Mouse (Mus musculus) forebrain, embryonic 13.5 days (tissue): Measurements from ENCODE around the gene Lnx1. TPM values are rescaled to one million over a fixed set of nuclear protein-coding genes. Genes with fewer than 3 reads are reported as not detected.

Experiments used
- ATAC-seq: fragments of 200-750 bp; cut with Nextera tagmentation; 2 replicates; pipeline ENCODE4 v1.8.0; 2017
- H3K27ac ChIP-seq: fragments of 300-500 bp; sonication (generic); 2 replicates; pipeline ENCODE4 v1.5.1; 2015; ENCODE audit warnings: inconsistent platforms, mild to moderate bottlenecking, moderate library complexity
- H3K27me3 ChIP-seq: fragments of 300-500 bp; sonication (generic); 2 replicates; pipeline ENCODE4 v1.6.1; 2015; ENCODE audit warnings: mild to moderate bottlenecking, inconsistent platforms
- H3K36me3 ChIP-seq: fragments of 300-500 bp; sonication (generic); 2 replicates; pipeline ENCODE4 v1.6.1; 2015; ENCODE audit warnings: mild to moderate bottlenecking, inconsistent platforms; ENCODE audit not compliant: poor library complexity, severe bottlenecking
- H3K4me1 ChIP-seq: fragments of 300-500 bp; sonication (generic); 2 replicates; pipeline ENCODE4 v1.6.1; 2015; ENCODE audit warnings: inconsistent platforms
- H3K4me2 ChIP-seq: fragments of 300-500 bp; sonication (generic); 2 replicates; pipeline ENCODE4 v1.6.1; 2015; ENCODE audit warnings: inconsistent platforms, mild to moderate bottlenecking, moderate library complexity
- H3K4me3 ChIP-seq: fragments of 300-500 bp; sonication (generic); 2 replicates; pipeline ENCODE4 v1.5.1; 2015; ENCODE audit warnings: mild to moderate bottlenecking, inconsistent platforms
- H3K9ac ChIP-seq: fragments of 300-500 bp; sonication (generic); 2 replicates; pipeline ENCODE4 v1.6.1; 2015; ENCODE audit warnings: mild to moderate bottlenecking, inconsistent platforms
- H3K9me3 ChIP-seq: fragments of 300-500 bp; sonication (generic); replicated peaks from 2 replicates; pipeline ENCODE4 v1.6.1; 2016; ENCODE audit warnings: inconsistent platforms
- WGBS: fragments of 180-500 bp; shearing (Covaris S2); methylation state at CpG from one replicate; pipeline ENCODE4 v1.1.7; 2015; 5-methylcytosine and 5-hydroxymethylcytosine counted together
- polyA plus RNA-seq: library from polyadenylated mRNA; unstranded; fragments of >200 nt; fragmentation: Nextera tagmentation; extraction: Ambion mirVana; gene quantifications from 2 replicates; pipeline ENCODE4 v1.2.1, GENCODE M21; 2015

Lnx1 gene
- polyA plus RNA-seq, 1 experiment from 2014 or later, result 0.97 TPM

DNA sequence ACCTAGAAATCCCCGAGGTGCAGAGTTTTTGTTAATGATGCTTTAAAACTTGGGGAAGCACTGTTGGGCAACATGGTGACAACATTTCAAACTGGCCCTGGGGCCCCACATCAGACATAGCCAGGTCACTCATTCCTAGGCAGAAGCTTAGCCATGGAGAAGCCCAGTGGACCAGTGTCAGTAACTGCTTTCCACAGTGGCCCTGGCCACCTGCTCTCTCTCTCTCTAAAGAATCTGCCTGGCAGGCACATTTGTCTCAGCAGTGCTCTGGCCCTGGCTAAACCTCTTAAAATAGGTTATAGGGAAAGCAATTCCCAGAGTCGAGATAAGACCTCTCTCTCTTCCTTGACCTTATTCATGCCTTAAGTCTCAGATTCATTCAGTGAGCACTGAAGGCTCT is 8.9 kb downstream of the Lnx1 start:
- H3K27ac ChIP-seq, result no peak overlapping the region
- H3K9ac ChIP-seq, result no peak overlapping the region
- no peak for ATAC-seq
- H3K27me3 ChIP-seq, result no peaks in the 10 kb centered on the region
- H3K4me1 ChIP-seq, result no peaks in the 10 kb centered on the region
- no peak overlapping the region for H3K4me3 ChIP-seq
- no peak overlapping the region for H3K4me2 ChIP-seq
- H3K9me3 ChIP-seq, result no peaks in the 10 kb centered on the region
- WGBS, result 76% methylated on average over 2 of the region's 2 CpGs
- H3K36me3 ChIP-seq, result no peaks in the 10 kb centered on the region

DNA sequence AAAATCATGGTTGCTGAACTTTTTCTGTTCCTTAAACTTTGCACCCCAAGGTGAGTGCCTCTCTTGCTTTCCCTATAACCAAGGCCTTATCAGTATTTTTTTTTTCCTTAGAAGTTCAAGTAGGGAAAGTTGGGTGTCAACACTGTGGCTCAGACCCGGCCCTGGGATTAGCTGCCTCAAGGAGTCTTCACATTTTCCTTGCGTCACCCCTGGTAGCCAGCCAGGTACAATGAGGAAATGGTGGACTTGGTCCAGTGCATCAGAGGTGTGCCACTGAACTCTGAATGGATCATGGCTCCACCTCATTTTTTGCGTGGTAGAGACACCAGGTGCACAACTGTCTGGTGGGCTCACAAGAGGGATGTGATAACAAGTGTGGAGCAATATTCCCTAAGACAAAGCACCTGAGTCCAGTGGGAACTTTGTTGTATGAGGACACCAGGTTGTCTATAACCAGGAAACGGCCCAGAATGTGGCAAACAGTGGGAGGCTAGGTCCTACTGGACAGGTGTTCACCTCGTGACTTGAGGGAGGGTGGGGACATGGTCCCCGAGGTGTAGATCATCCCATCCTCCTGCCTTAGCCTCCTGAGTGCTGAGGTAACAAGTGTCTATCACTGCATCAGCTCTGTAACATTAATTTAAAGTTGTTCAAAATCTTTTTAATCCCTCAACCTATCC is 10.2 kb downstream of the Lnx1 start:
- Histone ChIP-seq H3K4me1 (no peaks in the 10 kb centered on the region), H3K4me2 (no peak overlapping the region), H3K4me3 (no peak overlapping the region), H3K36me3 (no peaks in the 10 kb centered on the region), H3K27ac (no peak overlapping the region), H3K27me3 (no peaks in the 10 kb centered on the region), H3K9ac (no peak overlapping the region), H3K9me3 (no peaks in the 10 kb centered on the region)
- ATAC-seq, result no peak
- WGBS, result 91% methylated on average over 6 of the region's 6 CpGs

DNA sequence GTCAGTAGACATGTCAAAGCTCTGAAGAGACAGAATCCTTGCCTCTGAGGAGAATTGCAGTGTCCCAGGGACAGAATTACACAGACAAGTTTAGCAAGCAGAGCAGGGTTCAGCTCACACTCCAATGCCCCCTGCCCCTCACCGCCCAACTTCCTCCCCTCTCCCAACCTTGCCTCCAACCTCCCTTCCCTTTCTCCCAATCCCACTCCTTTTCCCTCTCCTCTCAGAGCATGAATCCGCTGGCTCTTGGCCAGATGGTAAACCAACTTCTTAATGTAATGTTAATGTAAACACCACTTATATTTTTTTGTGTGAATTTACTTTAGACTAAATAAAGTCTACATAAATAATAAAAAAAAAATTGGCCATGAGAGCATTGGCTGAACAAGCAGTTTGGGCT is 13.9 kb downstream of the Lnx1 start:
- WGBS, result 90% methylated on average over 2 of the region's 2 CpGs
- no peak for ATAC-seq
- no peaks in the 10 kb centered on the region for H3K36me3 ChIP-seq
- no peak overlapping the region for H3K9ac ChIP-seq
- no peaks in the 10 kb centered on the region for H3K4me1 ChIP-seq
- no peak overlapping the region for H3K27ac ChIP-seq
- no peak overlapping the region for H3K4me3 ChIP-seq
- no peaks in the 10 kb centered on the region for H3K27me3 ChIP-seq
- no peaks in the 10 kb centered on the region for H3K9me3 ChIP-seq
- no peak overlapping the region for H3K4me2 ChIP-seq

DNA sequence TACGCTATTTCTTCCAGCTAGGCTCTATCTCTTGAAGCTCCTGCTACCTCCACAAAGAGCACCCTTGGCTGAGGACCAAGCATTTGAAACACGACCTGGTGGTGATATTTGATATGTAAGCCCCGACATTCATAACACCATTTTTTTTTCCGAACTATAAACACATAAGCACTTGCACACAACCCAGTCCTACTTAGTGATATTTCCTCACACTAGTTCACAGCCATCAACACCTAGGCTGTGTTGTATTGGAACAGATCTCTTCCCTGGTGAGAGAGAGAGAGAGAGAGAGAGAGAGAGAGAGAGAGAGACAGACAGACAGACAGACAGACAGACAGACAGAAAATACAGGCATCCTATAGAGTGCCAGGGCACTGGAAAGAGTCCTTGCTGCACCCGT is 17.8 kb downstream of the Lnx1 start:
- Histone ChIP-seq H3K27me3 (no peaks in the 10 kb centered on the region), H3K9ac (no peak overlapping the region), H3K4me2 (no peak overlapping the region), H3K4me1 (no peaks in the 10 kb centered on the region), H3K36me3 (no peaks in the 10 kb centered on the region), H3K9me3 (no peaks in the 10 kb centered on the region), H3K27ac (no peak overlapping the region), H3K4me3 (no peak overlapping the region)
- no peak for ATAC-seq
- WGBS, result 87% methylated on average over 5 of the region's 5 CpGs

DNA sequence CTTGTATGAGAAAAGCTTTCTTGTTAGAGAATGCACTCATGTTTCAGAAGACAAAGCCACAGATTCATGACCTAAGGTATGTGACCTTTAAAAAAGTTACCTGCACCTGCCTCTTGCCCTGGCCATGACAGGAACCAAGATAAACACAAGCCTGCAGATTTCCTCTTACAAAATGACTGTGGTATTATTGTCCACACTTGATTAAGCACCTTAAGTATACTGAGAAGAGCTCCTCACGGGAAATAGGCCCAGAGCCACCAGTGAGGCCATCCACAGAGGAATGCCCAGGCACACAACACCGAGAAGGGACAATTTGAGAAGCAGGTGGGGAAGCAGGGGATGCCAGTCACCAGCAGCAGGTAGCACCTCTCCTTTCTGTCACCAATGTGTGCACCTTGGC is 18.9 kb downstream of the Lnx1 start:
- Histone ChIP-seq H3K9ac (no peak overlapping the region), H3K4me1 (no peaks in the 10 kb centered on the region), H3K27me3 (no peaks in the 10 kb centered on the region), H3K4me2 (no peak overlapping the region), H3K36me3 (no peaks in the 10 kb centered on the region), H3K9me3 (no peaks in the 10 kb centered on the region), H3K27ac (no peak overlapping the region), H3K4me3 (no peak overlapping the region)
- 79% methylated on average over 2 of the region's 2 CpGs for WGBS
- ATAC-seq, result no peak

DNA sequence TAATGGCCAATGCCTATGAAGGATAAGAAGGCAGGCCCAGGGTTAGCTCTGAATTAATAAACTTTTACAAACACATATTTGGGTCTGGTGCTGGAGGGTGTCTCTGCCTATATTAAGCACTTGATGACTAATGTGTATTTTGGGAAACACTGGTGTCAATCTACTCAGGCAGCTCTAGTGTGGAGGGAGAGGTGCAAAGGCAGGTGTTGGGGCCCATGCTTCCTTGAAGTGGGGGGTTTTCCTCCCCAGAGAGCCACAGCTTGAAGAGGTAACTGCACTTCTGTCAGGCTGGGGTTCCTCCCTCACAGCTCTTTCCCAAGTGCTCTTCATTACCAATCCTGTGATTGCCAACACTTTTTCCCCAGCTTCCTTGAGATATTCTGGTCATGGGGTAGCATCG is 20.0 kb downstream of the Lnx1 start:
- ATAC-seq, result no peak
- no peaks in the 10 kb centered on the region for H3K27me3 ChIP-seq
- no peaks in the 10 kb centered on the region for H3K9me3 ChIP-seq
- no peak overlapping the region for H3K4me3 ChIP-seq
- no peak overlapping the region for H3K27ac ChIP-seq
- H3K36me3 ChIP-seq, result no peaks in the 10 kb centered on the region
- no peak overlapping the region for H3K4me2 ChIP-seq
- 93% methylated on average over 1 of the region's 1 CpGs for WGBS
- H3K4me1 ChIP-seq, result no peaks in the 10 kb centered on the region
- H3K9ac ChIP-seq, result no peak overlapping the region

DNA sequence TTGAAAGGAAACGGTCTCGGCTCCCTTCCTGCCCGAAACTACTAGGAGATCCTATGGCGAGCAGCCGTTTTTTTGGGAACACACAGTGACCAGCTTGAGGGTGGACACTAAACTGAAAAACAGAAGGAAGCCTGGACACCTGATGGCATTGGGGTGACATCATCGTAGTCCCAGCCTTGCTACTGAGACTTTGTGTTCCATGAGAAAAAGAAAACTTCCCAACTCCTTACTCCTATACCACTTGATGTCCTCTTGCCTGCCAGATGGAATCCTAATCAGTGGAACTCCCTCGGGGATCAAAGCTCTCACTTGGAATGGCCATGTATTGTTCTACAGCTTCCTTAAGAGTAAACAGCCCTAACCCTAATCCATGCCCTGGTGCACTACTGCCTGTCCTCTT is 23.1 kb downstream of the Lnx1 start:
- H3K27me3 ChIP-seq, result no peaks in the 10 kb centered on the region
- no peak overlapping the region for H3K9ac ChIP-seq
- no peak overlapping the region for H3K4me3 ChIP-seq
- WGBS, result 88% methylated on average over 7 of the region's 7 CpGs
- H3K9me3 ChIP-seq, result no peaks in the 10 kb centered on the region
- no peak overlapping the region for H3K4me2 ChIP-seq
- H3K4me1 ChIP-seq, result no peaks in the 10 kb centered on the region
- H3K36me3 ChIP-seq, result no peaks in the 10 kb centered on the region
- ATAC-seq, result no peak
- H3K27ac ChIP-seq, result no peak overlapping the region

DNA sequence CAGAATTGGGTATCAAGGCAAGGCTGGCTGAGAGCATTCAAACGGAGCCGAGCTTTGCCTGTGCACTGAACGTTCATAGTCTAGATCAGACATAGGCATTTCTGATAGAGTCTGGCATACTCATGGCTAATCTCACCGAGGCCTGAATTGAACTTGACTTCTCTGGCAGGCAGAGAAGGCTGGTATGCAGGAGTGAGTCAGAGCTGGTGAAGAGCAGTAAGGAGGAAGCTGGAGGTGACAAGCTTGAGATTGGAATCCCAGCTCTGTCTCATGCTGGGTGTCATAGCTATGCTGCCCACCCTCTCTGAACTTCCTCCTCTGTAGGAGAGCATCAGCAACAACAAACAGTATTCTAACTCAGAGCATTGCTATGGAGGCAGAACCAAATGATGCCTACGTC is 24.0 kb downstream of the Lnx1 start:
- Histone ChIP-seq H3K36me3 (no peaks in the 10 kb centered on the region), H3K9ac (no peak overlapping the region), H3K27me3 (no peaks in the 10 kb centered on the region), H3K4me1 (no peaks in the 10 kb centered on the region), H3K27ac (no peak overlapping the region), H3K9me3 (no peaks in the 10 kb centered on the region), H3K4me2 (no peak overlapping the region), H3K4me3 (no peak overlapping the region)
- WGBS, result 92% methylated on average over 5 of the region's 5 CpGs
- no peak for ATAC-seq

DNA sequence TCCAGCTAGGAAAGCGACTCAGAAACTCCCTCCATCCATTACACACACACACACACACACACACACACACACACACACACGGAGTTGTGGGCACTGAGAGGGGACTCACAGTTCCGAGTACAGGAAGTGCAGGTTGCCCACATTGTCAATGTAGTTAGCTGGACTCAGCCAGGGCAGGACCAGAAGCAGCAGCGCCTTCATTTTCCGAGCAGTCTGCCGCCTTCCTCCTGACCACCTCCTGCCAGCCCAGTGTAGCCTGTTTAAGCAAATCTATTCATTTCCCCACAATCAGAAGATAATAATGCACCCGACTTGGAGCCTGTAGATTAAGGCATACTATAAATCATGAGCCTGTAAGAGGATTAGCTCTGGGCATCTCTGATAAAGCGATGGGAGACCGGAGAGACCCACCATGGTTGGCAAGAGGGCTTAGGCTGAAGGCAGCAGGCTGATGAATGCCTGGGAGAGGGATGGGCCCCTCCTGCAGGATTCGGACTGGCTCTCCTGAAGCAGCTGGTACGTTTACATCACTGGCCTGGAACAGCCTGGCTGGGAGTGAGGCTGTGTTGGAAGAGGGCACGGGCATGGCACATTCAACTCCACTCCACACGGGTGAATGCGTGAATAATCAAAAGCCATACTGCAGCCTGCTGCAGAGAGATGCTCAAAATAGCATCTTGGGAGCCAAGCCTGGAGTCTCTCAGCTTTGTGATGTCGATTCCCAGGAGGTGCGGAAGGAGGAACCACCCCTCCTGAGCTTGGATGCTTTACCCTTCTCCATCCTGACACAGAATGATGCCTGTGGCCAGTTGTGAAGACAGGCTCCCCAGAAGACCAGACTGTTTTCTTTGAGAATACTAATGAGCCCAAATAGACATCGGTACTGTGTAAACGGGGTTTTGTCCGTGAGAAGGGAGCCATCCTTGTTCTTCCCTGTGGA is 25.0 kb downstream of the Lnx1 start:
- no peaks in the 10 kb centered on the region for H3K4me1 ChIP-seq
- no peaks in the 10 kb centered on the region for H3K9me3 ChIP-seq
- ATAC-seq, result peak; percentile 97
- peak overlapping the region; percentile 26 for H3K9ac ChIP-seq
- peak overlapping the region; percentile 37; the same call in 1 of the 2 replicates for H3K27ac ChIP-seq
- 55% methylated on average over 19 of the region's 19 CpGs for WGBS
- H3K4me3 ChIP-seq, result no peak overlapping the region
- H3K4me2 ChIP-seq, result peak overlapping the region; percentile 39
- no peaks in the 10 kb centered on the region for H3K27me3 ChIP-seq
- no peaks in the 10 kb centered on the region for H3K36me3 ChIP-seq

DNA sequence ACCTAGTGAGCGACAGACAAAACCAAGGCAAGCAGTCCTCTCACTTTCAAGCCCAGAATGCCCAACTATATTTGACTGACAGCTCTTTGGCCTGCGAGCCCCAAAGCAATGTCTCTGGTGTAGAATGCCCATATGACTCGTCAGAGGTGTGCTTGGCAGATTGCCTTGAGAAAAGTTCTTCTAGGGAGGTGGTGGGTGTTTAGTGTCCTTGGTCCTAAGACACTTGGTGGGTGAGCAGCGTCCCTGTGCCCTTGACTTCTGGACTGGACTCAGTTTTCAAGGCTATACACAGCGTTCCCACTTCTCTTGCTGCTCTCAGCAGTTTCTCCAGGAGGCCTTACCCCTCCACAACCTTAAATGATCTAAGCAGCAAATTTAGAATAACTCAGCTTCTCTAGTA is 30.2 kb downstream of the Lnx1 start:
- H3K27me3 ChIP-seq, result no peaks in the 10 kb centered on the region
- 89% methylated on average over 5 of the region's 5 CpGs for WGBS
- H3K4me3 ChIP-seq, result no peak overlapping the region
- ATAC-seq, result no peak
- H3K9ac ChIP-seq, result no peak overlapping the region
- no peaks in the 10 kb centered on the region for H3K9me3 ChIP-seq
- no peaks in the 10 kb centered on the region for H3K36me3 ChIP-seq
- no peak overlapping the region for H3K4me2 ChIP-seq
- H3K4me1 ChIP-seq, result no peaks in the 10 kb centered on the region
- H3K27ac ChIP-seq, result no peak overlapping the region

DNA sequence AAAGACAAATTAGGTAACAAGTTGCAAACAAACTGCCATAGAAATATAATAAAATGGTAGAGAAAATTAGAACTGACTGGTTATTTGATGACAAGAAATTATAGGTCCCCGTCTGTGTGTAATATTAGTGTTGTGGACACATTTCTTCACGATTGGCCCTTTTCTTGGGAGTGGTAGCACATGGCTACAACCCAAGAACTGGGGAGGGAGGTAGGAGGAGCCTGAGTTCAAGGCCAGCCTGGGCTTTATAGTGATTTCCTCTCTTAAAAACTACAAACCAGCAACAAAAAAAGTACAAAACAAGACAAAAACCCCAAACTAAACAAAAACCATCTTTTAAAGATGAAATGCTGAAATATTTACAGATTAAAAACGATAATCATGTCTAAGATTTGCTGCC is 31.8 kb downstream of the Lnx1 start:
- no peak overlapping the region for H3K27ac ChIP-seq
- 80% methylated on average over 3 of the region's 3 CpGs for WGBS

DNA sequence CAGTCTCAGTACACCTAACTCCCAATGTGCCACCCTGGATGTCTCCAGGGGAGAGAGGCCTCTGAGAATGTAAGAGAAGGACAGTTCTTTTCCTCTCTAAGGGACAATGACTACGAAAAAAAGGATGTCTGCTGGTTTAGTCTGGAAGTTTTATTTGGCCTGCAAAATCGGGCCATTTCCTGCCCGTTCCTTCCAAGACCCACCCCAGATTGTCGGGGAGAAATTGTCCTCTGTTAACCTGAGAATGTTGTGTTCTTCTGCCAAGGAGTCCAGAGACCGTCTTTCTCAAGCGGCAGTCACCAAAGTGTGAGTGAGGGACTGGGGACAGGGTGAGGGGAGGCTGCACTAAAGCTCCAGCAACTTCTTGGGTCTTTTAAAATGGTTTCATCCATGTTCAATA is 32.8 kb downstream of the Lnx1 start:
- no peaks in the 10 kb centered on the region for H3K36me3 ChIP-seq
- H3K4me1 ChIP-seq, result no peaks in the 10 kb centered on the region
- ATAC-seq, result no peak
- H3K9ac ChIP-seq, result no peak overlapping the region
- 90% methylated on average over 6 of the region's 6 CpGs for WGBS
- H3K27ac ChIP-seq, result no peak overlapping the region
- H3K4me3 ChIP-seq, result no peak overlapping the region
- no peak overlapping the region for H3K4me2 ChIP-seq
- H3K27me3 ChIP-seq, result no peaks in the 10 kb centered on the region
- H3K9me3 ChIP-seq, result no peaks in the 10 kb centered on the region

More for the DNA sequence above, 31.8 kb downstream of the Lnx1 start:
- no peak for ATAC-seq
- H3K4me1 ChIP-seq, result no peaks in the 10 kb centered on the region
- no peak overlapping the region for H3K4me3 ChIP-seq
- H3K36me3 ChIP-seq, result no peaks in the 10 kb centered on the region
- no peaks in the 10 kb centered on the region for H3K9me3 ChIP-seq
- H3K27me3 ChIP-seq, result no peaks in the 10 kb centered on the region
- no peak overlapping the region for H3K4me2 ChIP-seq
- no peak overlapping the region for H3K9ac ChIP-seq
